Mouse (Mus musculus) CH12.LX (cell line): Measurements from ENCODE around the gene Ciapin1. TPM values are rescaled to one million over a fixed set of nuclear protein-coding genes. Genes with fewer than 3 reads are reported as not detected.

Experiments used
- DNase-seq: peaks from one replicate; pipeline ENCODE4 v3.0.0-alpha.2; 2013; ENCODE audit errors: extremely low read depth
- H3K27ac ChIP-seq: 2 replicates; pipeline ENCODE4 v1.5.1; 2012; ENCODE audit warnings: low read depth, mild to moderate bottlenecking, control low read depth, moderate library complexity; ENCODE audit not compliant: insufficient read depth
- H3K27me3 ChIP-seq: replicated peaks from 2 replicates; pipeline ENCODE3; 2012; ENCODE audit warnings: inconsistent platforms
- H3K36me3 ChIP-seq, 2 experiments: replicated peaks in 1 of 2; 2 replicates each; pipeline versions ENCODE3 to v1.6.1; 2012; ENCODE audit warnings: inconsistent platforms in 1 of 2, low read length in 1 of 2, mild to moderate bottlenecking in 1 of 2, mixed read lengths in 1 of 2, moderate library complexity in 1 of 2; ENCODE audit not compliant: control insufficient read depth in 1 of 2, insufficient read depth in 1 of 2
- H3K4me1 ChIP-seq, 2 experiments: 2 replicates each; pipeline ENCODE4 v1.6.1; 2012; ENCODE audit warnings: inconsistent platforms in 1 of 2, moderate library complexity in 1 of 2; ENCODE audit not compliant: insufficient read depth in 2 of 2, control insufficient read depth in 1 of 2
- H3K4me2 ChIP-seq: 2 replicates; pipeline ENCODE4 v1.6.1; 2012; ENCODE audit warnings: low read depth, mild to moderate bottlenecking, control low read depth; ENCODE audit not compliant: poor library complexity, insufficient read depth, severe bottlenecking
- H3K4me3 ChIP-seq, 3 experiments: fragments of 150-350 bp in 1 of 3; sonication (generic) in 1 of 3; replicated peaks in 1 of 3; 2 replicates each; pipeline versions ENCODE3 to v1.5.1; 2011 to 2012; ENCODE audit warnings: low read depth in 2 of 3, low read length in 2 of 3, mild to moderate bottlenecking in 2 of 3, moderate library complexity in 2 of 3, control low read depth in 1 of 3, improper control_type of control experiment in 1 of 3, inconsistent platforms in 1 of 3, mixed read lengths in 1 of 3; ENCODE audit not compliant: poor library complexity in 1 of 3
- H3K79me2 ChIP-seq: replicated peaks from 2 replicates; pipeline ENCODE4 v1.6.1; 2012; ENCODE audit warnings: mild to moderate bottlenecking, moderate library complexity; ENCODE audit not compliant: control insufficient read depth, poor library complexity, insufficient read depth, severe bottlenecking; ENCODE audit errors: extremely low read depth
- H3K9ac ChIP-seq: 2 replicates; pipeline ENCODE4 v1.6.1; 2012; ENCODE audit warnings: low read depth, mild to moderate bottlenecking, control low read depth, moderate library complexity; ENCODE audit not compliant: insufficient read depth
- H3K9me3 ChIP-seq: replicated peaks from 2 replicates; pipeline ENCODE3; 2012; ENCODE audit warnings: low read length, inconsistent platforms, mixed read lengths
- BHLHE40 ChIP-seq: IDR thresholded peaks from 2 replicates; pipeline ENCODE4 v1.6.1; 2011; ENCODE audit warnings: mild to moderate bottlenecking, low read depth, low read length, improper control_type of control experiment
- CHD1 ChIP-seq: IDR thresholded peaks from 2 replicates; pipeline ENCODE4 v1.6.1; 2012; ENCODE audit warnings: low read depth, low read length, improper control_type of control experiment, inconsistent platforms
- CTCF ChIP-seq, 2 experiments: IDR thresholded peaks in 1 of 2; conservative IDR thresholded peaks in 1 of 2; 2 replicates each; pipeline ENCODE4 v1.5.1; 2011 to 2012; ENCODE audit warnings: low read depth in 2 of 2, low read length in 2 of 2, improper control_type of control experiment in 1 of 2, inconsistent platforms in 1 of 2, mild to moderate bottlenecking in 1 of 2, moderate library complexity in 1 of 2
- E2F4 ChIP-seq: IDR thresholded peaks from 2 replicates; pipeline ENCODE4 v1.6.1; 2011; ENCODE audit warnings: low read depth, low read length, improper control_type of control experiment; ENCODE audit not compliant: insufficient replicate concordance
- ELF1 ChIP-seq: IDR thresholded peaks from 2 replicates; pipeline ENCODE4 v1.6.1; 2014; ENCODE audit warnings: low read depth, mild to moderate bottlenecking, inconsistent platforms, low read length, improper control_type of control experiment
- HCFC1 ChIP-seq: IDR thresholded peaks from 2 replicates; pipeline ENCODE4 v1.6.1; 2012; ENCODE audit warnings: low read depth, mild to moderate bottlenecking, inconsistent platforms, low read length, improper control_type of control experiment
- IRF4 ChIP-seq: IDR thresholded peaks from 2 replicates; pipeline ENCODE4 v1.6.1; 2014; ENCODE audit warnings: low read depth, mild to moderate bottlenecking, inconsistent platforms, low read length, improper control_type of control experiment
- JUN ChIP-seq: IDR thresholded peaks from 2 replicates; pipeline ENCODE4 v1.6.1; 2011; ENCODE audit warnings: low read depth, mild to moderate bottlenecking, low read length, improper control_type of control experiment, moderate library complexity; ENCODE audit not compliant: insufficient read depth
- JUND ChIP-seq: conservative IDR thresholded peaks from 2 replicates; pipeline ENCODE4 v1.6.1; 2011; ENCODE audit warnings: low read depth, low read length, improper control_type of control experiment
- MEF2A ChIP-seq: IDR thresholded peaks from 2 replicates; pipeline ENCODE4 v1.6.1; 2014; ENCODE audit warnings: low read depth, mild to moderate bottlenecking, inconsistent platforms, low read length, improper control_type of control experiment, borderline replicate concordance
- MXI1 ChIP-seq: IDR thresholded peaks from 2 replicates; pipeline ENCODE4 v1.6.1; 2011; ENCODE audit warnings: mild to moderate bottlenecking, low read depth, low read length, improper control_type of control experiment
- MYC ChIP-seq: IDR thresholded peaks from 2 replicates; pipeline ENCODE4 v1.6.1; 2011; ENCODE audit warnings: low read depth, mild to moderate bottlenecking, improper control_type of control experiment, low read length
- POLR2A ChIP-seq: IDR thresholded peaks from 2 replicates; pipeline ENCODE4 v1.6.1; 2011; ENCODE audit warnings: low read depth, mild to moderate bottlenecking, improper control_type of control experiment, low read length
- POLR2AphosphoS2 ChIP-seq: IDR thresholded peaks from 2 replicates; pipeline ENCODE4 v1.6.1; 2011; ENCODE audit warnings: low read depth, low read length, improper control_type of control experiment
- RAD21 ChIP-seq: IDR thresholded peaks from 2 replicates; pipeline ENCODE4 v1.6.1; 2011; ENCODE audit warnings: low read depth, mild to moderate bottlenecking, low read length, improper control_type of control experiment, moderate library complexity
- SMC3 ChIP-seq: IDR thresholded peaks from 2 replicates; pipeline ENCODE4 v1.6.1; 2011; ENCODE audit warnings: low read depth, low read length, improper control_type of control experiment
- TBP ChIP-seq: conservative IDR thresholded peaks from 2 replicates; pipeline ENCODE4 v1.6.1; 2011; ENCODE audit warnings: low read depth, low read length, improper control_type of control experiment
- USF2 ChIP-seq: conservative IDR thresholded peaks from 2 replicates; pipeline ENCODE4 v1.6.1; 2011; ENCODE audit warnings: low read depth, low read length, improper control_type of control experiment
- ZC3H11A ChIP-seq: IDR thresholded peaks from 2 replicates; pipeline ENCODE4 v1.6.1; 2012; ENCODE audit warnings: low read depth, mild to moderate bottlenecking, inconsistent platforms, low read length, improper control_type of control experiment
- ZMIZ1 ChIP-seq: IDR thresholded peaks from 2 replicates; pipeline ENCODE4 v1.6.1; 2012; ENCODE audit warnings: low read depth, mild to moderate bottlenecking, inconsistent platforms, low read length, improper control_type of control experiment
- ZNF384 ChIP-seq: IDR thresholded peaks from 2 replicates; pipeline ENCODE4 v1.6.1; 2012; ENCODE audit warnings: low read depth, low read length, improper control_type of control experiment, inconsistent platforms
- dilution Hi-C: fragments of 300-500 bp; cut with MboI; formaldehyde crosslinking; loops from 2 replicates; pipeline ENCODE4 v1.14.3; 2020; ENCODE audit warnings: low sequenced_read_pairs; ENCODE audit not compliant: extremely low pct_unique_long_range_greater_than_20kb, extremely low pct_ligation_motif_present
- in situ Hi-C: fragments of 300-500 bp; cut with MboI; formaldehyde crosslinking; loops from 3 replicates; pipeline ENCODE4 v1.14.3; 2019; ENCODE audit warnings: low sequenced_read_pairs, low pct_ligation_motif_present, low pct_unique_long_range_greater_than_20kb, mixed read lengths
- polyA plus RNA-seq: library from polyadenylated mRNA; unstranded; fragments of >175 nt; gene quantifications from 2 replicates; pipeline ENCODE4 v1.2.1, GENCODE M21; 2012; ENCODE audit warnings: low read depth; ENCODE audit not compliant: insufficient read length
- total RNA-seq, 2 experiments: library from RNA; depleted of rRNA; stranded (reverse); fragments of 300-350 nt in 1 of 2; fragments of >200 nt in 1 of 2; gene quantifications; 2 replicates each; pipeline ENCODE4 v1.2.3; 2012 to 2014

The Ciapin1 gene
- total and polyA plus RNA-seq, 3 experiments, result 83.1 to 139 (median 97.1) TPM

DNA sequence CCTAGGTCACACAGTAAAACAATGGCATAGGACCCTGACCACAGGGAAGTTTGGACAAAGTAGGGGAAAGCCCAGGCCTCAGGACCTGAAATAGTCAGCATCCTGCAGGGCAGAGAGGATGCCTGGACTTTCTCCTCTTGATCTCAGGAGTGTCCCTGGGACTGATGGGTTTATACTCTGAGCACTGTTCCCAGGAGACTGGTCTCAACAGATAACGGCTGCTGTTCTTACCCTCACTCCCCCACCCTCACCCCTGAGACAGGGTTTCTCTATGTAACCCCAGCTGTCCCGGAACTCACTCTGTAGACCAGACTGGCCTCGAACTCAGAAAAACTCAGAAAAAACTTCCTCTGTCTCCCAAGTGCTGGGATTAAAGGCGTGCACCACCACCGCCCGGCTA, 29.8 kb downstream of the Ciapin1 start:
- dilution Hi-C loops, result no loop called here
- no peak overlapping the region for H3K4me2 ChIP-seq
- H3K27me3 ChIP-seq, result no peaks in the 10 kb centered on the region
- TF ChIP-seq HCFC1 (no peak), CTCF (conservative IDR thresholded peaks at IDR 0.05 in 1 of 2, IDR thresholded peaks at IDR 0.05 in 1 of 2; ENCODE audit: low read depth in 2 of 2, low read length in 2 of 2) (no peak), ZNF384 (no peak), POLR2A (no peak), RAD21 (no peak), CHD1 (no peak), BHLHE40 (no peak), JUN (no peak), E2F4 (no peak), POLR2AphosphoS2 (no peak), IRF4 (no peak), ELF1 (no peak), MEF2A (no peak), MYC (no peak)
- TF ChIP-seq, all 38 proteins: peak for 0
- no peak for DNase-seq
- Histone ChIP-seq H3K4me1 (peaks cover 49 to 78% of the 10 kb centered on the region in 2 experiments), H3K9ac (no peak overlapping the region; the same call in 1 of the 2 replicates), H3K9me3 (no peaks in the 10 kb centered on the region), H3K27ac (no peak overlapping the region), H3K36me3 (no peaks in the 10 kb centered on the region), H3K4me3 (no peak overlapping the region), H3K79me2 (no peaks in the 10 kb centered on the region)
- in situ Hi-C loops, result no loop called here

GRCm38 (mm10) chr8:94807506-94807905, 30.7 kb downstream of the Ciapin1 start:
- Histone ChIP-seq H3K27ac (no peak overlapping the region), H3K4me3 (no peak overlapping the region), H3K9ac (0 out of 2 replicates have a peak overlapping the region, but pooled peaks have one; percentile 24), H3K4me2 (no peak overlapping the region), H3K27me3 (no peaks in the 10 kb centered on the region), H3K79me2 (no peaks in the 10 kb centered on the region), H3K36me3 (no peaks in the 10 kb centered on the region), H3K9me3 (no peaks in the 10 kb centered on the region), H3K4me1 (peaks cover 51 to 84% of the 10 kb centered on the region in 2 experiments)
- no peak for DNase-seq
- in situ Hi-C loops (no loop called here), dilution Hi-C loops (no loop called here)
- peak; percentile 45; the same call in 1 of the 2 replicates for TF ChIP-seq MXI1
- TF ChIP-seq TBP, result no peak
- TF ChIP-seq MYC, result no peak
- no peak for TF ChIP-seq ZC3H11A
- TF ChIP-seq SMC3, result no peak
- no peak for TF ChIP-seq USF2
- peak; percentile 33; the same call in 1 of the 2 replicates for TF ChIP-seq BHLHE40
- TF ChIP-seq ZMIZ1, result no peak
- TF ChIP-seq ZNF384, result no peak
- TF ChIP-seq JUND, result no peak
